Mouse (Mus musculus): Measurements from ENCODE around the gene Tsga10ip. TPM values are rescaled to one million over a fixed set of nuclear protein-coding genes. Genes with fewer than 3 reads are reported as not detected.

The Tsga10ip gene
- polyA plus RNA-seq (2014; fragmentation: Illumina TruSeq; extraction: RNeasy Lipid Tissue Mini Kit (QIAGEN cat#74804); ENCODE audit: low read depth, low replicate concordance): not detected

DNA sequence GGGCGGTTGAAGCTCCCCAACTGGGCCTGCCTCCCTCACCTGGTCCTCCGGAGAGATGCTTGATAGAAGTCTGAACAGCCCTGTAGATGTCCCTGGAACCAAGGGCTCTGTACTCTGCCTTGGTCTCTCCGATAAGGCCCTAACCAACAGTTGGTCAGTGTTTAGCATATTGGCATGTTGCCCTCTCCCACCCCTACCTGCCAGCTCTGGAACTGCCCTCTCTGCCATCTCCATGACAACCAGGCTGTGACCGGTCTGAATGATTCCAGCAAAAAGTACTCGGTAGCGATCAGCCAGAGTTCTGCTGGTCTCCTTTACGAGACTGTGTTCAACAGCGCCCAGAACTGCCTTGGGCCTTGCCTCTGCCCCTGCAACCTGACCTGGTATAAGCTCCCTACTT lies at the start of gene Tsga10ip:
Gene Tsga10ip, minus strand, starts transcription at position 234 of the 400 bp plus-strand sequence.

DNA sequence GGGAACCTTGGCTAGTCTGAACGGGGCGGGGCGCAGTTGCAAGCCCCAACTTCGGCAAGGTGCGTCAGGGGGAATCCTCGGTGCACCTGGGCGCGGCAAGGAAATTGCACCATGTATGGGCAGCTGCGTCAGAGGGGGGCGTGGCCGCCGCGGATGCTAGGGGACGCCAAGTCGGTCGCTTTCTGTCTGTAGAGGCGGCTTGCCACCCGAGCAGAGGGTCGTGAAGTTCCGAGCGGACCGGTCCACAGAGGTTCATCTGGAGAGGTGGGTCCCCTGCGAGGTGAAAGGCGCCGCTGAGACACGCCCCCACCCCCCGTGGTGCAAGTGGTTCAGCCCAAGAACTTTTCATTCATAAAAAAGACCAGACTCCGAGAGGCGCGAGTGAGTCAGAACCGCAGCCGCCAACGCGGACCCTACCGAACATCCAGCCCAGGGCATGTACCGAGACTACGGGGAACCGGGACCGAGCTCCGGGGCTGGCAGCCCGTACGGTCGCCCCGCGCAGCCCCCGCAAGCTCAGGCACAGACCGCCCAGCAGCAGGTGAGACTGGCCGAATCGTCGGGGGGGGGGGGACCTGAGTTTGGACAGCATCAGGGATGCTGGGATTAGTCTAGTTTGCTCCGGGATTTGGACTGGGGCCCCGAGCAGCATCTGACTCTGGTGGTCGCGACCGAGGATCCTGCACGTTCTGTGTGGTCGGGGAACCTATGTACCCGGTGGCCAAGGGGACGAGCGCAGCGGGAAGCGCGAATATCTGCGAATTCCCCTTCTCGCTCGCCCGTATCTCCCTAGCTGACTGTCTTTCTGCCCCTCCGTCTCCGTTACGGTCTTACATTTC lies 45.4 kb upstream of the Tsga10ip start, which contains the start of gene Fosl1:
Gene Fosl1, plus strand, starts transcription at position 33 of the 839 bp plus-strand sequence.

GRCm38 (mm10) chr19:5424782-5425741 lies 22.7 kb upstream of the Tsga10ip start, which contains the start of the genes Drap1 and AI837181:
Drap1 (minus strand) TSS chr19:5424979.
AI837181 (plus strand) TSS chr19:5425144.

DNA sequence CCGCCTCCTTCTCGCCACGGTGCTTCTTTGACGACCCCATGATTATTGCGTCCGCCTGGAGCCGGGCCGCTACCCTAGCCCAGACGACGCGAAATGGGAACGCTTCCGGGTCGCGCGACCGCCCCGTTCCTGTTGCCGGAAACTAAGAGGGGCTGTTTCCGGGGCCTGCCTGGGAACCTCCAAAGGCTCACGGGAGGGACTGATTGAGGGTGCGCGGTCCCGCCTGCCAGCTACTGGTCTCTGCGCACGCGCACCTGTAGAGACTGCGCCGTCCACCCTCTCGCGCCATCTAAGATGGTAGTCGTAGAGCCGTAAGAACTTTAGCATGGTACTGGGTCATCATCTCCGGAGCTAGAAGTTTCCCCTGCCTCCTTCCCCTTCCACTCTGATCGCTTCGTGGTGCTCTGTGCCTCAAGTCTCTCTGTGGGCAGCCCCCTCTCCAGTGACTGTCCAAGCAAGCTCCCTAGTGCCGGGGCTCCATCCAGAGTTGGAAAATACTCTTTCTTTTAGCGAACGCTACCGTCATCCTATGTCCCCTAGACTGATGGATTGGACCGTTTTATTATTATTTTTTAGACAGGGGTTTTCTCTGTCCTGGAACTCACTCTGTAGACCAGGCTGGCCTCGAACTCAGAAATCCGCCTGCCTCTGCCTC lies 13.6 kb downstream of the Tsga10ip start, which contains the start of gene Sart1:
Gene Sart1, minus strand, starts transcription at position 116 of the 655 bp plus-strand sequence.

DNA sequence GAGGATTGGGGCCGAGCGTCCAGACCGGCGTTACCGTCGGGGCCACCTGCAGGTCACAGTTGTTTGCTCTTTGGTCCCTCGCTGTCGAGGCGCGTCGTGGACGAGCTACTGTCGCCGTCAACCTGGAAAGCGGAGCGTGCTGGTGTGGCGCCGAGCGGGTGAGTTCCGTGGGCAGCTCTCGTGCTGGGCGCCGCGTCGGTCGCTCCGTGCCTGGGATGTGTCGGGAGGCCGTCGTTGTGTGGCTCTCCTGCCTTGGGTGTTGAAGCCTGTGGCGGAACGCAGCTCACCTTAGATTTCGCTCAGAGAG lies 35.3 kb downstream of the Tsga10ip start, which contains the start of gene Banf1:
Gene Banf1, minus strand, starts transcription at position 116 of the 307 bp plus-strand sequence.

DNA sequence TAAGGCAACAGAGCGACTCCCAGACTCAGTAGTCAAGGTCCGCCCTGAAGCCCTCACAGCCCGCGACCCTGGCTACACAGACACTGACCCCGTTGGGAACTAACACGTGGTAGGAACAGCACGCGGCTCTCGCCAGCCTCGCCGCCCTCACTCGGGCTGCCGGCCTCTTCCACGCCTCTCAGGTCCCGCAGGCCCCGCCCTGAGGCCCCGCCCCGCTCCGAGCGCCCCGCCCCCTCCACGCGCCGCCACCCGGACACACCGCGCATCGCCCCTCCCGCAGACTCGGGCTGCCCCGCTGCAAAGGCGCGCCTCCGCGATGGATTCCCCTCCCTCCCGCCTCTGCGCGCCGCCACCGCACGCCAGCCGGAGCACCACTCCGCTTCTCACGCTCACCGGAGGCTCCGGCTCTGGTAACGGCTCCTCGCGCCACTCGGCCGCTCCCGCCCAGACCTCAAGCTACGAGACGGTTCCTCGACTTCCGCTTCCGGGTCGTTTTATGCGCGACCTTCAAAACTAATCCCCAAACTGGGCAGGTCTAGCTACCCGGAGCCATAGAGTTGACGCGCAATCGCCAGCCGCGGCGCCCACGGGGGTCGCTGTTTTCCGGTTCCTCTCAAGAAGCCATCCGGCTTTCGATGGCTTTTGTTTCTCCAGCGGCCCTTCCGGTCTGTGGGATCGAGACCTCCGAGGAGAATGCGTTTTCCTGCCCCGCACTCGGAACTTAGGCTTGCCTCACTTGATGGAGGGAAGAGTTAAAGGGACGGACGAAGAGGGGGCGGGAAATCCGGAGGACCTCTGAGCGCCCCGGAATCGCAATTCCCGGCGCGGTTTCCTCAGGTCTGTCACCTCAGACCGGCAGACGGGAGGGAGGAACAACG lies 35.9 kb downstream of the Tsga10ip start, which contains the start of gene Eif1ad:
Gene Eif1ad, plus strand, starts transcription at position 567 of the 878 bp plus-strand sequence.

DNA sequence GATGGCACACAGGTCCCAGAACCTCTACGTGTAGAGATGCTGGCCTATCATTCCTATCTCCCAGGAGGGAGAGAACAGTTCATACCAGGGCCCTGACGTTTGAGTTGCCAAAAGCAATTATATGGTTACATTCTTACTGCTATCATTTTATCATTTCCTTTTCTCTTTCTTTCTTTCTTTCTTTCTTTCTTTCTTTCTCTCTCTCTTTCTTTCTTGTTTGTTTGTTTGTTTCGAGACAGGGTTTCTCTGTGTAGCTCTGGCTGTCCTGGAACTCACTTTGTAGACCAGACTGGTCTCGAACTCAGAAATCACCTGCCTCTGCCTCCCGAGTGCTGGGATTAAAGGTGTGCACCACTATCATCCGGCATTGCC lies 52.8 kb downstream of the Tsga10ip start, which contains the start of gene Cst6:
Gene Cst6, minus strand, starts transcription at position 73 of the 372 bp plus-strand sequence.

Other genes with a start within 250 kb of the Tsga10ip start
- 3.7 TPM for gene Pacs1, start 129.4 kb downstream of the Tsga10ip start, polyA plus RNA-seq (2014; fragmentation: Illumina TruSeq; extraction: RNeasy Lipid Tissue Mini Kit (QIAGEN cat#74804); ENCODE audit: low read depth, low replicate concordance)
- gene Sf3b2, start 107.1 kb downstream of the Tsga10ip start, polyA plus RNA-seq (2014; fragmentation: Illumina TruSeq; extraction: RNeasy Lipid Tissue Mini Kit (QIAGEN cat#74804); ENCODE audit: low read depth, low replicate concordance): 32.5 TPM
- gene Gal3st3, start 104.2 kb downstream of the Tsga10ip start, polyA plus RNA-seq (2014; fragmentation: Illumina TruSeq; extraction: RNeasy Lipid Tissue Mini Kit (QIAGEN cat#74804); ENCODE audit: low read depth, low replicate concordance): not detected
- gene Catsper1, start 66.8 kb downstream of the Tsga10ip start, polyA plus RNA-seq (2014; fragmentation: Illumina TruSeq; extraction: RNeasy Lipid Tissue Mini Kit (QIAGEN cat#74804); ENCODE audit: low read depth, low replicate concordance): not detected
- not detected for gene Cst6, start 53.0 kb downstream of the Tsga10ip start, polyA plus RNA-seq (2014; fragmentation: Illumina TruSeq; extraction: RNeasy Lipid Tissue Mini Kit (QIAGEN cat#74804); ENCODE audit: low read depth, low replicate concordance)
- 13.9 TPM for gene Eif1ad, start 35.8 kb downstream of the Tsga10ip start, polyA plus RNA-seq (2014; fragmentation: Illumina TruSeq; extraction: RNeasy Lipid Tissue Mini Kit (QIAGEN cat#74804); ENCODE audit: low read depth, low replicate concordance)
- 5.5 TPM for gene Banf1, start 35.4 kb downstream of the Tsga10ip start, polyA plus RNA-seq (2014; fragmentation: Illumina TruSeq; extraction: RNeasy Lipid Tissue Mini Kit (QIAGEN cat#74804); ENCODE audit: low read depth, low replicate concordance)
- gene Sart1, start 13.8 kb downstream of the Tsga10ip start, polyA plus RNA-seq (2014; fragmentation: Illumina TruSeq; extraction: RNeasy Lipid Tissue Mini Kit (QIAGEN cat#74804); ENCODE audit: low read depth, low replicate concordance): 2.4 TPM
- gene Drap1, start 22.5 kb upstream of the Tsga10ip start, polyA plus RNA-seq (2014; fragmentation: Illumina TruSeq; extraction: RNeasy Lipid Tissue Mini Kit (QIAGEN cat#74804); ENCODE audit: low read depth, low replicate concordance): 3.1 TPM
- gene AI837181, start 22.6 kb upstream of the Tsga10ip start, polyA plus RNA-seq (2014; fragmentation: Illumina TruSeq; extraction: RNeasy Lipid Tissue Mini Kit (QIAGEN cat#74804); ENCODE audit: low read depth, low replicate concordance): not detected
- not detected for gene Fosl1, start 45.0 kb upstream of the Tsga10ip start, polyA plus RNA-seq (2014; fragmentation: Illumina TruSeq; extraction: RNeasy Lipid Tissue Mini Kit (QIAGEN cat#74804); ENCODE audit: low read depth, low replicate concordance)
- gene Ccdc85b, start 55.4 kb upstream of the Tsga10ip start, polyA plus RNA-seq (2014; fragmentation: Illumina TruSeq; extraction: RNeasy Lipid Tissue Mini Kit (QIAGEN cat#74804); ENCODE audit: low read depth, low replicate concordance): 0.81 TPM
- 3.6 TPM for gene Fibp, start 58.1 kb upstream of the Tsga10ip start, polyA plus RNA-seq (2014; fragmentation: Illumina TruSeq; extraction: RNeasy Lipid Tissue Mini Kit (QIAGEN cat#74804); ENCODE audit: low read depth, low replicate concordance)
- not detected for gene Ctsw, start 66.0 kb upstream of the Tsga10ip start, polyA plus RNA-seq (2014; fragmentation: Illumina TruSeq; extraction: RNeasy Lipid Tissue Mini Kit (QIAGEN cat#74804); ENCODE audit: low read depth, low replicate concordance)
- gene Efemp2, start 71.4 kb upstream of the Tsga10ip start, polyA plus RNA-seq (2014; fragmentation: Illumina TruSeq; extraction: RNeasy Lipid Tissue Mini Kit (QIAGEN cat#74804); ENCODE audit: low read depth, low replicate concordance): not detected
- gene Mus81, start 85.9 kb upstream of the Tsga10ip start, polyA plus RNA-seq (2014; fragmentation: Illumina TruSeq; extraction: RNeasy Lipid Tissue Mini Kit (QIAGEN cat#74804); ENCODE audit: low read depth, low replicate concordance): 0.69 TPM
- 142 TPM for gene Cfl1, start 87.9 kb upstream of the Tsga10ip start, polyA plus RNA-seq (2014; fragmentation: Illumina TruSeq; extraction: RNeasy Lipid Tissue Mini Kit (QIAGEN cat#74804); ENCODE audit: low read depth, low replicate concordance)
- not detected for gene 1700020D05Rik, start 101.3 kb upstream of the Tsga10ip start, polyA plus RNA-seq (2014; fragmentation: Illumina TruSeq; extraction: RNeasy Lipid Tissue Mini Kit (QIAGEN cat#74804); ENCODE audit: low read depth, low replicate concordance)
- gene Snx32, start 108.0 kb upstream of the Tsga10ip start, polyA plus RNA-seq (2014; fragmentation: Illumina TruSeq; extraction: RNeasy Lipid Tissue Mini Kit (QIAGEN cat#74804); ENCODE audit: low read depth, low replicate concordance): 0.36 TPM
- gene Ovol1, start 158.1 kb upstream of the Tsga10ip start, polyA plus RNA-seq (2014; fragmentation: Illumina TruSeq; extraction: RNeasy Lipid Tissue Mini Kit (QIAGEN cat#74804); ENCODE audit: low read depth, low replicate concordance): 2.4 TPM
- not detected for gene Ap5b1, start 165.5 kb upstream of the Tsga10ip start, polyA plus RNA-seq (2014; fragmentation: Illumina TruSeq; extraction: RNeasy Lipid Tissue Mini Kit (QIAGEN cat#74804); ENCODE audit: low read depth, low replicate concordance)
- 2.0 TPM for gene Rnaseh2c, start 199.3 kb upstream of the Tsga10ip start, polyA plus RNA-seq (2014; fragmentation: Illumina TruSeq; extraction: RNeasy Lipid Tissue Mini Kit (QIAGEN cat#74804); ENCODE audit: low read depth, low replicate concordance)
- 18.3 TPM for gene Kat5, start 207.7 kb upstream of the Tsga10ip start, polyA plus RNA-seq (2014; fragmentation: Illumina TruSeq; extraction: RNeasy Lipid Tissue Mini Kit (QIAGEN cat#74804); ENCODE audit: low read depth, low replicate concordance)
- 0.89 TPM for gene Rela, start 235.0 kb upstream of the Tsga10ip start, polyA plus RNA-seq (2014; fragmentation: Illumina TruSeq; extraction: RNeasy Lipid Tissue Mini Kit (QIAGEN cat#74804); ENCODE audit: low read depth, low replicate concordance)